In the genomic region with DNA sequence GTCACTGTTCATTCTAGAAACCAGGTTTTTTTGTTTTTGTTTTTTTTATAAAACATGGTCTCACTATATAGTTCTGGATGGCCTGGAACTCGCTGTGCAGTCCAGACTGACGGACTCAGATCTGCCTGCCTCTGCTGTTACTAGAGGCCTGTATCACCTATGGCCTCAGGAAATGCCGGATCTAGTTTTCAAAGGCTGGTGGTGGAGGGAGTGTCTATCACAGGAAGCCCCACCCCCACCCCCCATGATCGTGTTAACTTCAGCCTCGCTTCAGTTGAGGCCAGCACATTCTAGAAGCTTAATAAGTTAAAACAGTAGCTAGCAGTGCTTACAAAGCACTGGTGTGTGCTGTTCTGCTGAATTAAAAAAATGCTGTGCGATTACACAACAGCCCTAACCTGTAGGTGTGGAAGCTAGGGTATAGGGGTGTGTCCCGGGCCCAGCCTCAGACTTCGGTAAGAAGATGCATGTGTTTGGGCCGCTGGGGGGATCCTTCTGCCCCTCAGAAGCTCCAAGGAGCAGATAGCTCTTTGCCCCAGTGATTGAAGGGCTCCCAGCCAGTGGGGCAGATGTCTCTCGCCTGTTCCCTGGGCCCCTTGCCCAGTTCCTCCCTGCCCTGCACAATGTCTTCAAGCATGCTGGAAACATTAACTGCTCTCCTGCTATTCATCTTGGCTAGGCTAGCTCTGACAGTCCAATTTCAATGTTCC, we compare ENCODE assay signal across 9 mouse cellular contexts.
DNase-seq lines count a peak whose midpoint lies in the region; ATAC-seq and TF ChIP-seq lines count a peak whose summit lies in the region.
"Had no signal": no experiment of that assay in that cellular context is flagged by ENCODE, and none has a peak within 500 bp of the region (broad histone marks: within the 10 kb centered on the region; RNA-seq: fewer than 3 reads in every experiment).

No protein-coding gene starts in this region.

- H3K9ac ChIP-seq in midbrain, postnatal 0 days (replicated peaks; ENCODE audit: low read length, poor library complexity, severe bottlenecking) = no peak overlapping the region

- DNase-seq in left cerebral cortex, postnatal 10 days (ENCODE audit: extremely low spot score in 1 of 2, low spot score in 2 of 2) = peak; percentile 56 to 72
- DNase-seq in left cerebral cortex, adult 8-10 months (ENCODE audit: low spot score in 2 of 2) = no peak
- peak; percentile 59 for DNase-seq in adrenal gland, postnatal 25 days
- DNase-seq in fibroblast of lung, adult 2 months (ENCODE audit: low read depth) = peak; percentile 73
- DNase-seq in heart, postnatal 36 days = peak; percentile 71 to 72
- peak; percentile 86 to 88 for DNase-seq in kidney, postnatal 36 days
- DNase-seq in midbrain, postnatal 0 days (ENCODE audit: low spot score) = peak; percentile 81
- no peak for DNase-seq in retina, postnatal 1 day

- no peaks in the 10 kb centered on the region for H3K27me3 ChIP-seq in midbrain, postnatal 0 days (ENCODE audit: insufficient read depth, low read length)

- ATAC-seq in midbrain, postnatal 0 days (ENCODE audit: low FRiP score) = no peak

- H3K4me1 ChIP-seq in midbrain, postnatal 0 days (ENCODE audit: insufficient read depth, low read length) = no peaks in the 10 kb centered on the region; the same call in 1 of the 2 replicates

- WGBS in midbrain, postnatal 0 days = 74% methylated on average over 10 of the region's 10 CpGs

- H3K4me2 ChIP-seq in midbrain, postnatal 0 days (ENCODE audit: low read depth, low read length, poor library complexity, severe bottlenecking) = no peak overlapping the region

- no peaks in the 10 kb centered on the region for H3K36me3 ChIP-seq in midbrain, postnatal 0 days (ENCODE audit: insufficient read depth, low read length)

- H3K27ac ChIP-seq in midbrain, postnatal 0 days (ENCODE audit: low read depth, low read length) = no peak overlapping the region

- H3K4me3 ChIP-seq in midbrain, postnatal 0 days (ENCODE audit: low read depth, low read length) = no peak overlapping the region

- intact Hi-C loops in left cerebral cortex, postnatal 10 days (cut with DNase I) = no loop called here
- intact Hi-C loops in heart, postnatal 36 days (cut with DNase I) = no loop called here

- no peaks in the 10 kb centered on the region for H3K9me3 ChIP-seq in midbrain, postnatal 0 days (ENCODE audit: low read length)
- H3K9me3 ChIP-seq: G1E had no signal

- TF ChIP-seq CTCF in midbrain, postnatal 0 days (IDR thresholded peaks at IDR 0.05) = no peak

Comparison
In these comparisons a context has a peak if more than half of its experiments do, and no peak if none do; other contexts are left out.
1. DNase-seq: peak in left cerebral cortex, postnatal 10 days (2 of 2), adrenal gland, postnatal 25 days (single experiment), fibroblast of lung, adult 2 months (single experiment), heart, postnatal 36 days (2 of 2), kidney, postnatal 36 days (2 of 2) and midbrain, postnatal 0 days (single experiment); none in left cerebral cortex, adult 8-10 months (0 of 2) and retina, postnatal 1 day (single experiment).